Mouse (Mus musculus) embryonic fibroblast, embryonic 13.5 days (primary cell): ENCODE results near the gene Prkcd.

Source experiments
- CTCF ChIP-seq: IDR thresholded peaks from 2 replicates; pipeline ENCODE4 v1.5.1; 2011; ENCODE audit warnings: mild to moderate bottlenecking, control low read depth, low read length, moderate library complexity, borderline replicate concordance; ENCODE audit not compliant: insufficient read depth
- POLR2A ChIP-seq: IDR thresholded peaks from 2 replicates; pipeline ENCODE4 v1.6.1; 2011; ENCODE audit warnings: low read depth, mild to moderate bottlenecking, control low read depth, low read length, moderate library complexity

- TF ChIP-seq POLR2A (no peak), CTCF (no peak)
Measured at GRCm38 (mm10) chr14:30590041-30590645, 35.9 kb downstream of the Prkcd start.
